Mouse (Mus musculus) adrenal gland (tissue): Measurements from ENCODE around the gene Nr1h4.

Source experiments
- intact Hi-C: fragments of 180-260 bp; cut with DNase I; formaldehyde crosslinking; loops from one replicate; pipeline ENCODE4 v1.15.1; 2025

The Nr1h4 gene

GRCm38 (mm10) chr10:89482142-89482681 is 51.2 kb downstream of the Nr1h4 start:
- intact Hi-C loops = no loop called here

- intact Hi-C loops = no loop called here
Measured at GRCm38 (mm10) chr10:89481638-89482037, 51.7 kb downstream of the Nr1h4 start.

- intact Hi-C loops = no loop called here
Measured at GRCm38 (mm10) chr10:89478766-89479165, 54.6 kb downstream of the Nr1h4 start.

- intact Hi-C loops = no loop called here
Measured at GRCm38 (mm10) chr10:89470596-89471353, 62.6 kb downstream of the Nr1h4 start.

- intact Hi-C loops = no loop called here
Measured at GRCm38 (mm10) chr10:89464760-89465405, 68.5 kb downstream of the Nr1h4 start.

- intact Hi-C loops = loop anchor here (2.0 kb wide), 1 partner anchor 168 kb away; no protein-coding TSS in a partner anchor
Measured at GRCm38 (mm10) chr10:89462890-89463289, 70.5 kb downstream of the Nr1h4 start.

- intact Hi-C loops = loop anchor here (2.0 kb wide), 1 partner anchor 169 kb away; no protein-coding TSS in a partner anchor
Measured at GRCm38 (mm10) chr10:89461856-89462507, 71.4 kb downstream of the Nr1h4 start.

GRCm38 (mm10) chr10:89460972-89461371 is 72.4 kb downstream of the Nr1h4 start:
- intact Hi-C loops = no loop called here

GRCm38 (mm10) chr10:89458770-89459169 is 74.6 kb downstream of the Nr1h4 start:
- intact Hi-C loops = no loop called here

GRCm38 (mm10) chr10:89453794-89454193 is 79.6 kb downstream of the Nr1h4 start:
- intact Hi-C loops = no loop called here

GRCm38 (mm10) chr10:89453068-89453641 is 80.2 kb downstream of the Nr1h4 start:
- intact Hi-C loops = no loop called here

- intact Hi-C loops = no loop called here
Measured at GRCm38 (mm10) chr10:89450411-89450810, 83.0 kb downstream of the Nr1h4 start.

- intact Hi-C loops = no loop called here
Measured at GRCm38 (mm10) chr10:89444381-89444780, 89.0 kb downstream of the Nr1h4 start.

GRCm38 (mm10) chr10:89443623-89444151 is 89.7 kb downstream of the Nr1h4 start, which contains the start of gene Gas2l3:
Gene Gas2l3 (minus strand): TSS chr10:89443967.
- intact Hi-C loops = no loop called here

GRCm38 (mm10) chr10:89443115-89443622 is 90.2 kb downstream of the Nr1h4 start:
- intact Hi-C loops = no loop called here

- intact Hi-C loops = no loop called here
Measured at GRCm38 (mm10) chr10:89442640-89443039, 90.7 kb downstream of the Nr1h4 start.

GRCm38 (mm10) chr10:89441961-89442360 is 91.4 kb downstream of the Nr1h4 start:
- intact Hi-C loops = no loop called here

- intact Hi-C loops = no loop called here
Measured at GRCm38 (mm10) chr10:89439380-89439779, 94.0 kb downstream of the Nr1h4 start.

GRCm38 (mm10) chr10:89437996-89438395 is 95.4 kb downstream of the Nr1h4 start:
- intact Hi-C loops = no loop called here

- intact Hi-C loops = no loop called here
Measured at GRCm38 (mm10) chr10:89437472-89437871, 95.9 kb downstream of the Nr1h4 start.

- intact Hi-C loops = no loop called here
Measured at GRCm38 (mm10) chr10:89435920-89436319, 97.5 kb downstream of the Nr1h4 start.
